Mouse (Mus musculus) spleen, adult 2 months (tissue): Measurements from ENCODE around the gene Syt7.

ENCODE experiments used
- CTCF ChIP-seq: fragments of 200-500 bp; IDR thresholded peaks from 2 replicates; pipeline ENCODE4 v1.5.1; 2011; ENCODE audit warnings: mild to moderate bottlenecking, inconsistent platforms; ENCODE audit not compliant: insufficient read depth, insufficient read length, insufficient replicate concordance; ENCODE audit errors: extremely low read depth
- POLR2A ChIP-seq: fragments of 200-500 bp; IDR thresholded peaks from 2 replicates; pipeline ENCODE4 v1.6.1; 2011; ENCODE audit warnings: low read depth, low read length, inconsistent platforms

- TF ChIP-seq CTCF (no peak), POLR2A (no peak)
These were observed 31.9 kb upstream of the Syt7 start for GRCm38 (mm10) chr19:10356845-10357503.
